In the genomic region with DNA sequence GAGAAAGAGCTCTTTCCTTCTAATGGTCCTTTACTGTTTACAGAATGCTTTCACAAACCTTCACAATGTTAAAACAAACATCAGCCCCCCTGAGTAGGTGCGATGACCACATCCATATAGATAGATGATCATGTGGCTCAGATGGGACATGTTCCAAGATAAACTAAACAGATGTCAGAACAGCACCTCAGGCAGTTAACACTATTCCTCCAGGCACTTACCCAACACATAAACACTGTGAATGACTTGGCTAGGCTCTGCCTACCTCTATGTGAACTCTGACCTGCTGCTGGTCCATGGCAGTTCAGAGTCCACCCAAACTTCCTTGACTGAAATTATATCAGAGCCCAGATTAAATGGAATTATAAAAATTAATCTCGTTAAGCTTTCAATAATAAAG, we compare ENCODE assay signal across 18 mouse cellular contexts.
"Had no signal": no experiment of that assay in that cellular context is flagged by ENCODE, and none has a peak within 500 bp of the region (broad histone marks: within the 10 kb centered on the region; RNA-seq: fewer than 3 reads in every experiment).

No protein-coding gene starts in this region.

- H3K4me2 ChIP-seq: lung, embryonic 14.5 days; midbrain, embryonic 12.5 days; neural tube, embryonic 13.5 days; neural tube, embryonic 15.5 days; stomach, embryonic 15.5 days had no signal

- H3K4me3 ChIP-seq: midbrain, embryonic 10.5 days; midbrain, embryonic 12.5 days; myocyte; neural tube, embryonic 13.5 days; neural tube, embryonic 15.5 days; stomach, embryonic 15.5 days had no signal

- H3K9ac ChIP-seq: lung, embryonic 14.5 days; midbrain, embryonic 12.5 days; neural tube, embryonic 13.5 days; neural tube, embryonic 15.5 days; stomach, embryonic 15.5 days had no signal

- ATAC-seq: midbrain, embryonic 16.5 days had no signal

- H3K4me1 ChIP-seq: midbrain, embryonic 10.5 days; midbrain, embryonic 12.5 days; neural tube, embryonic 13.5 days; neural tube, embryonic 15.5 days; stomach, embryonic 15.5 days had no signal

- H3K27ac ChIP-seq: midbrain, embryonic 10.5 days; midbrain, embryonic 12.5 days; neural tube, embryonic 13.5 days; neural tube, embryonic 15.5 days; stomach, embryonic 15.5 days; stomach, postnatal 0 days had no signal

- H3K9me3 ChIP-seq: midbrain, embryonic 10.5 days; midbrain, embryonic 12.5 days; neural tube, embryonic 13.5 days; neural tube, embryonic 15.5 days; stomach, embryonic 15.5 days had no signal

- H3K27me3 ChIP-seq: midbrain, embryonic 12.5 days; neural tube, embryonic 13.5 days; neural tube, embryonic 15.5 days; stomach, embryonic 15.5 days had no signal

- DNase-seq: lung, adult 18-20 months; lung, embryonic 14.5 days; lung, postnatal 10 days; lung, postnatal 4 days; midbrain, embryonic 14.5 days; retina, postnatal 1 day; right cerebral cortex, postnatal 14 days; thymus, adult 2 months; thymus, postnatal 25 days; thymus, postnatal 4 days had no signal
